Mouse (Mus musculus) mature B cell (primary cell): ENCODE measurements around the gene 1110059G10Rik.

Source experiments
- in situ Hi-C: fragments of 300-500 bp; cut with MboI; formaldehyde crosslinking; loops from 2 replicates; pipeline ENCODE4 v1.14.3; 2019

1110059G10Rik gene

DNA sequence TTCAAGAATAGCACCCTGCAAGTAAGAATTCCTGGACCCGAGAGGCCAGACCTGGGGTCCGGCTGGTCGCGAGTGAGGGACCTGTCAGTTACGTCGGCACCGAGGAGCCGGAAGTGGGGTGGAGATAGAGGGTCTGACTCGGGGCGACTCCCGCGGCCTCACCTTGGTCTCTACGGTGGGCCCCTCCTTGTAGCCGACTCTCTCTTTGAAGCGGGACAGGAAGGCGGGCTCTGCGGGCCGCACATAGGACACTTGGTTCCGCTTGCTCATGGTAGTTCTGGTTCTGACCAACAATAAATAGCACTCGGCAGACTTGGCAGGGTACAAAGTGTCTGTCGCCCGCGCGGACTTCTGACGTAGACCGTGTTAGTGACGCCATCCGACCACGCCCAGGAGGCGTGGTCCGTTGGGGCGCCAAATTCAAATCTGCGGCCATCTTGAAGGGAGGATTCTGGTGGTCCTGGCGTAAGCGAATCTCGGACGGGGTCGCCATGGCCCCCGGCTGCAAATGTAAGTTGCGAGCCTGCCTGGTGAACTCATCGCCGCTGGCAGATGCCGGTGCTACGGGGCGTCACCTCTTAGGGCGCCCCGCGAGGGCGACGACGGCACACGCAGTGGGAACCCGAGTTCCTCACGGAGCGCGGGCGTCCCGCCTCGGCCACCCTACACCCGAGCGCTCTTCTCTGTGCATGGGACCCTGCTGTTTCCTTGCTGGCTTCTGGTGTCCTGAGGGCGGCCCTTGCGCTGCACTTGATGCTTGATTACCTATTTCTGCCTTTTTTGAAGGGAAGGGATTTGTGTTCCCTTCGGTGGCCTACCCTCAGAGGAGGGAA, at the start of gene 1110059G10Rik, which contains the start of gene Kif15:
Gene 1110059G10Rik (minus strand): TSS at position 358 of the 833 bp plus-strand sequence.
Gene Kif15 (plus strand): TSS at position 404 of the 833 bp plus-strand sequence.
- in situ Hi-C loops = no loop called here

DNA sequence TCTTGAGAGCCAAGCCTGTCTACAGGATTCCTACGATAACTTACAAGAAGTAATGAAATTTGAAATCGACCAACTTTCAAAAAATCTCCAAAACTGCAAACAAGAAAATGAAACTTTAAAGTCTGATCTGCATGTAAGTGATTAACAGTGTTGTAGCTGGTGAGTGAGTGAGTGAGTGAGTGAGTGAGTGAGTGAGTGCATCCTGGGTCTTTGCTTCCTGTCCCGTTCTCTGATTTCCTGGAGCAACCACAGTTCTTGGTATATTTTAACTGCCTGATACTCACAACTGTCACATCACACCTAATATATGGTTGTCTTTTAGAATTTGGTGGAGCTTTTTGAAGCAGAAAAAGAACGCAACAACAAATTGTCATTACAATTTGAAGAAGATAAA, 48.4 kb upstream of the 1110059G10Rik start:
- in situ Hi-C loops = no loop called here

- in situ Hi-C loops = no loop called here
Observed at GRCm38 (mm10) chr9:122998406-122999192, 47.8 kb upstream of the 1110059G10Rik start.

- in situ Hi-C loops = no loop called here
Observed at GRCm38 (mm10) chr9:122928915-122929314, 21.9 kb downstream of the 1110059G10Rik start.

DNA sequence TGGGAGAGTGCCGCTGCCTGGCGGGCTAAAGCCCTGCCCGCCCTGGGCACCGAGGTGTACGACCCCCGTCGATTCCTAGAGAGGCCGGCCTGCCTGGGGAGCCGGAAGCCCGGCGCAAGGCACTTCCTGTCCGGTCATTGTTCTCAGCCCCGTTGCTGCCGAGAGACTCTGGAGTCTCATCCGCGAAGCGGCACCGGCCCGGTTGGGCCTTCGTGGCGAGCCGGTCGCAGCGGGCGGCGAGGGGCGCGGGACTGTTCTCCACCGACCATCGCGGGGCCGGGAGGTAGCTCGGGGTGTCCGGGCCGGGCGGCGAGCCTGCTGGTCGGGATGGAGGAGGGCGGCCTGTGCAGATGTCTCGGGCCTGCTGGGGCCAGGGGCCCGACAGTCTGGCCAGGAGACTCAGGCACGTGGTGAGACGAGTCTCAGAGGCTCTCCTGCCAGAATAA, 27.8 kb downstream of the 1110059G10Rik start, which contains the start of gene Zfp105:
Gene Zfp105 (plus strand): TSS at position 137 of the 446 bp plus-strand sequence.
- in situ Hi-C loops = no loop called here

DNA sequence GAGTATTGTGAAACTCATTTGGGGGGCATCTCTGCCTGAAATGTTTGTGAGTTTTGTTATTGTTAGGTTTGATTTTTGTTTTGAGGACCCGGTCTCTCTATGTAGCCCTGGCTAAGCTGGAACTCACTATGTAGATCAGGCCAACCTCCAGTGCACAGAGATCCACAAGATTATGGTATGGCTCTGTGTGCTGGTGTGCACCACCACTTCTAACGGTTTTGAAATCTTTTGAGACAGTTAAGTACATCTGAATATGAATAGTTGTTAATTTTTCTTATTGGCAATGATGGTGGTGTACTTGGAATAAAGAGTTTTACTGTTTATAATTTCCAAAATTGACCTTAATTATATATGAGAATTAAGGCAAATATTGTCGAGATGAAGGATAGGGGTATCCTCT, 28.4 kb downstream of the 1110059G10Rik start:
- in situ Hi-C loops = no loop called here

DNA sequence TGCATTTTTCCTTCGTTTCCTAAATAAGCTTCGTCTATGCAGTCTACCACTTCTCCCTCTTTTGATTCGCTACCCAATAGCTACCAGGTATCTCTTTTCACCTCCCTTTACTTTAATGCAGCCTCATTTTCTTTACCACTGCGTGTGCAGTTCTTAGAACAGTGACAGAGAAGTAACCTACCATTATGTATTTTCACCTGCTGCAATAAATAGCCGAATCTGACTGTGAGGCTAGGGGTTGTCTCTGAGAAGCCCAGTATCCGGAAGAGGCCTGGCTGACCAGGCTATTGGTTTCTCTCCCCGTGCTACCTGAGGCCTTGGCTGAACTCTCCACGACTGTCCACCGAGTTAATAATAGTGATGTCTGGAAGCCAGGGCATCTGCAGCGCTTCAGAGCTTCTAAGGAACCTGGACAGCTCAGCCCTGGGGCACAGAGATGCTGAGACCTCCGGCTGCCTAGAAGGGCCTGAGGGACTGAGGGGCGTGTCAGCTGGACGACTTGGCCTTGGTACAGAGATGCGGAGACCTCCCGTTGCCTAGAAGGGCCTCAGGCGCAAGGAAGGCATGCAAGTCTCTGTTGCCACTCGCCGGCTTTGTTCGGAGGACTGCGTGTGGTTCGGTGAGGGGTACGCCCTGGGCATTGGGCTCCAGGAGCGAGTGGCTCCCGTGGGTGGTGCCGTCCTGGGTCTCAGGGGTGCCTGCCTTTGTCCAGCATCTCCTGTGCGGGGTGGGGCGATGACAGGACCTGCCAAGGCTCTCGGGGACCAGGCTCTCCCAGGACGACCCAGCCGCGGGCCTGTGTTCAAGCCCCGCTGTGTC, 47.9 kb downstream of the 1110059G10Rik start:
- in situ Hi-C loops = no loop called here

DNA sequence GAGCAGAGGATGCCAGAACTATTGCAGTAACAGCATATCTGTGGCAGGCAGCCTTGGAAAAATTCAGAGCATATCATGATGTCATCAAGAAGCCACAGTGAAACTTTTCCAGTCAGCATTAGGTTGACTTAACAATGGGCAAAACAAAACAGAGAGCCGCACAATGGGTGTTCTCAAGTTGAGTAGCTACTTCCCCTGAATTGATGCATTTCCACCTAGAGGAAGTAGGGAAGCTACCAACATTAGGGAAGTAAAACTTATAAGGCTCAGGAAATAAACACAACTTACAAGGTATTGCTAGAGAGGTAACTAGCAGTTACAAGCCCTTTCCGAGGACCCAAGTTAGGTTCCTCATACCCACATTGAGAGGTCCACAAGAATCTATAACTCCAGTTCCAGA, 49.8 kb downstream of the 1110059G10Rik start:
- in situ Hi-C loops = no loop called here
